Mouse (Mus musculus) brain, embryonic 14.5 days (tissue): ENCODE results near the gene Lrrc20.
"Not testable (repeated sequence)": the region's sequence is repeated elsewhere in the genome, so short reads cannot be mapped to it uniquely, and the experiment has no call there.

Experiments
- CTCF ChIP-seq: fragments of 200-500 bp; IDR thresholded peaks from 2 replicates; pipeline ENCODE4 v1.5.1; 2012; ENCODE audit warnings: inconsistent platforms, mild to moderate bottlenecking, moderate library complexity, borderline replicate concordance; ENCODE audit not compliant: insufficient read depth, insufficient read length; ENCODE audit errors: extremely low read depth
- POLR2A ChIP-seq: fragments of 200-500 bp; IDR thresholded peaks from 2 replicates; pipeline ENCODE4 v1.6.1; 2012; ENCODE audit warnings: mild to moderate bottlenecking, inconsistent platforms, borderline replicate concordance; ENCODE audit not compliant: poor library complexity, insufficient read depth, insufficient read length, severe bottlenecking; ENCODE audit errors: extremely low read depth

GRCm38 (mm10) chr10:61453171-61453570 lies 22.4 kb upstream of the Lrrc20 start:
- TF ChIP-seq CTCF, POLR2A: not testable (repeated sequence)
